Mouse (Mus musculus): ENCODE results near the gene Tom1. TPM values are rescaled to one million over a fixed set of nuclear protein-coding genes. Genes with fewer than 3 reads are reported as not detected.
A peak's percentile ranks its signal among the peaks of the same experiment; 100 is the strongest.

The Tom1 gene
- polyA plus RNA-seq, 1 experiment: 0.33 TPM

DNA sequence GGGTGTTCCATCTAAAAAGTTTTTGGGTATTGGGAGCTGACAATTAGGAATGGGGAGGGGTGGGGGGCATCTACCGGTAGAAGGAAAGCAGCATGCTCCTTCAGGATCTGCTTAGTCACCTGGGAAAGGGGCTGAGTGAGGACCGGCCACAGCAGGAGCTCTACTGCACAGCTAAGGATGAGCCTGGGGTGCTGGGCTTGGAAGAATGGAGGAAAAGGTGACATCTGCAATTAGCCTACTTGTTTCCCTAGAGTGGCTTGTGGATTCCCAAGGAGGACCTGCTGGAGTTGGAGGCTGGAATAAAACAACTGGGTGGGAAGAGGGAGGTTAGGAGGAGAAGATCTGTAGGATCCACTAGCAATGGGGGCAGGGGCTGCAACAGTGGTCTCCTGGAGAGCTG is 19.9 kb upstream of the Tom1 start:
- H3K9me3 ChIP-seq (ENCODE audit: control insufficient read depth, low read length): no peaks in the 10 kb centered on the region
- H3K4me1 ChIP-seq (ENCODE audit: control insufficient read depth): peaks cover 33% of the 10 kb centered on the region
- no peak overlapping the region for H3K4me3 ChIP-seq (replicated peaks)
- no peaks in the 10 kb centered on the region for H3K27me3 ChIP-seq (ENCODE audit: control insufficient read depth)
- TF ChIP-seq TAL1 (IDR thresholded peaks at IDR 0.05; ENCODE audit: low read length) (no peak), GATA1 (IDR thresholded peaks at IDR 0.05; ENCODE audit: low read length) (no peak)
- H3K36me3 ChIP-seq (ENCODE audit: control insufficient read depth): peaks cover 52% of the 10 kb centered on the region

DNA sequence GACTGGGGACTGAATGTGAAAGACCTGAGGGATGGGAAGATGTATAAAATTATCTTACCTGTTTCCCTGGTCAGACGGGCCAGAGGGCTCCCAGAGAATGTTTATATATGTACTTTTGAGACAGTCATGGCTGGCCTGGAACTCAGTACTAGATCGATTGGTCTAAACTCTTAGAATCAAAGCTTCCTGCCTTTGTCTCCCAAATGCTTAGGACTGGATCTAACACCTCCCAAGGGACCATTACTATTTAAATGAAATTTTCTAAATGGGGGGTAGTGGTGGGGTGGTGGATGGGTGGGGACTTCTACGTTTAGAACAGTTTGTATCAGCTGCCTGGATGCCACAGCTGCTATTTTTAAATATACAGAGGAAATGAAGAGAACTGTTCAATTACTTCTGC is 19.5 kb upstream of the Tom1 start:
- no peak overlapping the region for H3K4me3 ChIP-seq (replicated peaks)
- no peaks in the 10 kb centered on the region for H3K27me3 ChIP-seq (ENCODE audit: control insufficient read depth)
- no peak for TF ChIP-seq GATA1 (IDR thresholded peaks at IDR 0.05; ENCODE audit: low read length)
- TF ChIP-seq TAL1 (IDR thresholded peaks at IDR 0.05; ENCODE audit: low read length): no peak
- H3K9me3 ChIP-seq (ENCODE audit: control insufficient read depth, low read length): no peaks in the 10 kb centered on the region
- peaks cover 51% of the 10 kb centered on the region for H3K36me3 ChIP-seq (ENCODE audit: control insufficient read depth)
- H3K4me1 ChIP-seq (ENCODE audit: control insufficient read depth): peaks cover 35% of the 10 kb centered on the region

- Histone ChIP-seq H3K4me1 (ENCODE audit: control insufficient read depth) (peaks cover 35% of the 10 kb centered on the region), H3K4me3 (replicated peaks) (no peak overlapping the region), H3K27me3 (ENCODE audit: control insufficient read depth) (no peaks in the 10 kb centered on the region), H3K36me3 (ENCODE audit: control insufficient read depth) (peaks cover 49% of the 10 kb centered on the region), H3K9me3 (ENCODE audit: control insufficient read depth, low read length) (no peaks in the 10 kb centered on the region)
- TF ChIP-seq TAL1 (IDR thresholded peaks at IDR 0.05; ENCODE audit: low read length) (no peak), GATA1 (IDR thresholded peaks at IDR 0.05; ENCODE audit: low read length) (no peak)
Measured at GRCm38 (mm10) chr8:75015981-75016380, 17.5 kb upstream of the Tom1 start.

DNA sequence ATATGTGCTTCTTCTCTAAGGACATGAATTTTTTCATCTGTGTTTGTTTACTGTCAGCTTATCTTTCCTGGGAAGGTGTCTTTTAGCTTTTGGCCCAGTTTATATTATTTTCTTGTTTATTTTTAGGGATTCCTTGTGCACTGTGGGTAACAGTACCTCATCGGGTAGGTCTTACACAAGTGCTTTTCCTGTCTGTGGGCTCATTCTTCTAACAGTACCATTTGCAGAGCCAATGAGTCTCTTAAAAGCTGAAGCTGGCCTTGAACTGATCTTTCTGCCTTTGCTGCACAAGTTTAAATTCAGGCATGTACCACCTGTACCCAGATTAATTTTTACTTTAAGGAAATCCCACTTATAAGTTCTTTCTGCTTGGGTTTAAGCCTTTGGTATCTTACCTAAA is 17.1 kb upstream of the Tom1 start:
- Histone ChIP-seq H3K9me3 (ENCODE audit: control insufficient read depth, low read length) (no peaks in the 10 kb centered on the region), H3K36me3 (ENCODE audit: control insufficient read depth) (peaks cover 50% of the 10 kb centered on the region), H3K4me3 (replicated peaks) (no peak overlapping the region), H3K4me1 (ENCODE audit: control insufficient read depth) (peaks cover 35% of the 10 kb centered on the region), H3K27me3 (ENCODE audit: control insufficient read depth) (no peaks in the 10 kb centered on the region)
- TF ChIP-seq GATA1 (IDR thresholded peaks at IDR 0.05; ENCODE audit: low read length) (no peak), TAL1 (IDR thresholded peaks at IDR 0.05; ENCODE audit: low read length) (no peak)

DNA sequence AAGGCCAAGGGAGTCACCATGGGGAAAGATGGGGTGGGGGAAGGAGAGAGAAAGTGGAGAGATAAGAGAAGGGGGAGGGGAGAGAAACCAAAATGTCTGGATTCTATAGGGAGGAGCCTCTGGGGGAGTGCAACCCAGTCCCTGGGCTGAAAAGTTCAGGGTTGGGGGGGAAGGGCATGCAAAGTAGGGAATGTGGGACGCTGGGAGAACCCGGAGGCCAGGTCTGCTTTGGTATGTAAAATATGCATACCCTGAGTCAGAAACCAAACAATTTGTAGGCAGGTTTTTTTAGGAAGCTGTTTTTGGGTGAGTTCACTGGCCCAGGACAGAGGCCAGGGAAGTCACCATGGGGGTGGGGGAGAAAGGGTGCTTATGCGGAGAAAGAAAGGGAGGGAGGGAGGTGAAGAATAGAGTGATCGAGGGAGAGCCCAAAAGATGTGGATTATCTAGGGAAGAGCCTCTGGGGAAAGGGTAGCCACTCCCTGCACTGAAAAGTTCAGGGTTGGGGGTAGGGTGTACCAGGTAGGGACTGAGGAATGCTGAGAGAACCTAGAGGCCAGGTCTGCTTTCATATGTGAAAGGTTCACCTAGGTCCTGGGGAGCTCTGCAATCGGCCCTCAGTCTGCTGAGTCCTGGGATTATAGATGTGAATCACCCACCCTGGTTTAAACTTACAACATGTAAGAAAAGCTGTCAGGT is 15.1 kb upstream of the Tom1 start:
- H3K4me3 ChIP-seq (replicated peaks): no peak overlapping the region
- peaks cover 34% of the 10 kb centered on the region for H3K4me1 ChIP-seq (ENCODE audit: control insufficient read depth)
- no peaks in the 10 kb centered on the region for H3K9me3 ChIP-seq (ENCODE audit: control insufficient read depth, low read length)
- no peak for TF ChIP-seq GATA1 (IDR thresholded peaks at IDR 0.05; ENCODE audit: low read length)
- no peak for TF ChIP-seq TAL1 (IDR thresholded peaks at IDR 0.05; ENCODE audit: low read length)
- peaks cover 68% of the 10 kb centered on the region for H3K36me3 ChIP-seq (ENCODE audit: control insufficient read depth)
- H3K27me3 ChIP-seq (ENCODE audit: control insufficient read depth): no peaks in the 10 kb centered on the region

GRCm38 (mm10) chr8:75023660-75024316 is 9.7 kb upstream of the Tom1 start:
- no peak overlapping the region for H3K4me3 ChIP-seq (replicated peaks)
- H3K4me1 ChIP-seq (ENCODE audit: control insufficient read depth): no peaks in the 10 kb centered on the region; the same call in 1 of the 2 replicates
- no peaks in the 10 kb centered on the region for H3K9me3 ChIP-seq (ENCODE audit: control insufficient read depth, low read length)
- peaks cover 76% of the 10 kb centered on the region for H3K36me3 ChIP-seq (ENCODE audit: control insufficient read depth)
- TF ChIP-seq GATA1 (IDR thresholded peaks at IDR 0.05; ENCODE audit: low read length): no peak
- TF ChIP-seq TAL1 (IDR thresholded peaks at IDR 0.05; ENCODE audit: low read length): no peak
- no peaks in the 10 kb centered on the region for H3K27me3 ChIP-seq (ENCODE audit: control insufficient read depth)

- Histone ChIP-seq H3K27me3 (ENCODE audit: control insufficient read depth) (no peaks in the 10 kb centered on the region), H3K9me3 (ENCODE audit: control insufficient read depth, low read length) (no peaks in the 10 kb centered on the region), H3K4me1 (ENCODE audit: control insufficient read depth) (no peaks in the 10 kb centered on the region), H3K36me3 (ENCODE audit: control insufficient read depth) (peaks cover 86% of the 10 kb centered on the region), H3K4me3 (replicated peaks) (no peak overlapping the region)
- TF ChIP-seq GATA1 (IDR thresholded peaks at IDR 0.05; ENCODE audit: low read length) (no peak), TAL1 (IDR thresholded peaks at IDR 0.05; ENCODE audit: low read length) (no peak)
Measured at GRCm38 (mm10) chr8:75025809-75026208, 7.7 kb upstream of the Tom1 start.

DNA sequence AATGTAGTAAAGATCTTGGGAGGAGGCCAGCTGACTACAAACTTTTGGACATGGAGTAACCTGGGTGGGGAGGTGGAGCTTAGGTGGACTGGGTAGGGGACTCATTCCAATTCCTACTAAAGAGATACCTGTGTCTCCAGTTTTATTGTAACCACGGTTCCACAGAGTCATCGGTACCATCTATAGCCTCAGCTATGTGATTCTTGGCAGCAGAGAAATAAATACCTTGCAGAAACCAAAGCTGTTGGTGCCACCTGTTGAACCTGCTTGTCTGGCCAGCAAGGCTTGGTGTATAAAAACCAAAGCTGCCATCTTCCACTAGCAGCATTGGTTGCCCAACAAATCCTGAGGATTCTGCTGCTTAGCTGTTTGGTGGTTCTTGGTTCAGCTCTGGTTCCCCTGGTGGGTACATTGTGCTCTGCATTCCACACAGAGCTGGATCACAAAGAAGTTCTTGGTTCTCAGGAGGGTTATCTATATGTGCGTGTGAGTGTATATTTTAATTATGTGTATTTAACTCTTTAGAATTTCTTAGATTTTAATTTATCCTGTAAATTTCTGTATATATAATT is 3.0 kb upstream of the Tom1 start:
- H3K4me1 ChIP-seq (ENCODE audit: control insufficient read depth): peaks cover 18% of the 10 kb centered on the region
- no peaks in the 10 kb centered on the region for H3K9me3 ChIP-seq (ENCODE audit: control insufficient read depth, low read length)
- TF ChIP-seq GATA1 (IDR thresholded peaks at IDR 0.05; ENCODE audit: low read length) (no peak), TAL1 (IDR thresholded peaks at IDR 0.05; ENCODE audit: low read length) (no peak)
- no peaks in the 10 kb centered on the region for H3K27me3 ChIP-seq (ENCODE audit: control insufficient read depth)
- no peak overlapping the region for H3K4me3 ChIP-seq (replicated peaks)
- H3K36me3 ChIP-seq (ENCODE audit: control insufficient read depth): peaks cover 57% of the 10 kb centered on the region

DNA sequence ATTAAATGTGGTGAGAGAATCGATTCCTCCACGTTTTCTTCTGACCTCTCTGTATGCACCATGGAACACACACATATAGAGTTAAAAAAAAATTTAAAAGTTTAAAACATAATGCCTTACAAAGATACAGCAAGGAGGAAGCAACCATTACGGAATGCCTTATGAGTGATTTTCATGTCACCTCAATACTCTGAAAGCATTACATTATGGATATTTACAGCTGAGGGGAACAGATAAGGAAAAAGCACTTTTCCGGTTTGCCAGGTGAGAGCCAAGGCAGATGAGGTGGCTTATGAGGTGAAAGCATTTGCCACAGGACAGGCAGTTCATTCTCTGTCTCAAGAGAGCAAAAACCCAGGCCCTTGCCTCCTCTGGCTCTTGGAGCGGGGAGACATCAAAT is 544 bp upstream of the Tom1 start:
- no peak for TF ChIP-seq GATA1 (IDR thresholded peaks at IDR 0.05; ENCODE audit: low read length)
- TF ChIP-seq TAL1 (IDR thresholded peaks at IDR 0.05; ENCODE audit: low read length): no peak
- H3K36me3 ChIP-seq (ENCODE audit: control insufficient read depth): peaks cover 40% of the 10 kb centered on the region
- peak overlapping the region; percentile 79 for H3K4me3 ChIP-seq (replicated peaks)
- H3K27me3 ChIP-seq (ENCODE audit: control insufficient read depth): no peaks in the 10 kb centered on the region
- H3K9me3 ChIP-seq (ENCODE audit: control insufficient read depth, low read length): no peaks in the 10 kb centered on the region
- H3K4me1 ChIP-seq (ENCODE audit: control insufficient read depth): peaks cover 20% of the 10 kb centered on the region
